Mouse (Mus musculus) embryonic facial prominence, embryonic 11.5 days (tissue): ENCODE measurements around the gene Cdk2. TPM values are rescaled to one million over a fixed set of nuclear protein-coding genes. Genes with fewer than 3 reads are reported as not detected.
A peak's percentile ranks its signal among the peaks of the same experiment; 100 is the strongest.

Source experiments
- ATAC-seq: fragments of 200-750 bp; cut with Nextera tagmentation; replicated peaks from 2 replicates; pipeline ENCODE4 v1.8.0; 2017; ENCODE audit warnings: low read depth; ENCODE audit not compliant: insufficient number of reproducible peaks, low FRiP score, low TSS enrichment
- DNase-seq: peaks from one replicate; pipeline ENCODE4 v3.0.0-alpha.2; 2015; ENCODE audit warnings: low spot score
- H3K27ac ChIP-seq: fragments of 300-500 bp; sonication (generic); replicated peaks from 2 replicates; pipeline ENCODE4 v1.5.1; 2014; ENCODE audit warnings: mild to moderate bottlenecking, low read depth, low read length, control low read depth
- H3K27me3 ChIP-seq: fragments of 300-500 bp; sonication (generic); 2 replicates; pipeline ENCODE4 v1.6.1; 2014; ENCODE audit warnings: mild to moderate bottlenecking, low read length, moderate library complexity, mixed read lengths; ENCODE audit not compliant: control insufficient read depth, insufficient read depth
- H3K36me3 ChIP-seq: fragments of 300-500 bp; sonication (generic); replicated peaks from 2 replicates; pipeline ENCODE4 v1.6.1; 2014; ENCODE audit warnings: low read depth, mild to moderate bottlenecking, low read length, moderate library complexity, mixed read lengths; ENCODE audit not compliant: control insufficient read depth, insufficient read depth
- H3K4me1 ChIP-seq: fragments of 300-500 bp; sonication (generic); 2 replicates; pipeline ENCODE4 v1.6.1; 2014; ENCODE audit warnings: low read length, mixed read lengths; ENCODE audit not compliant: control insufficient read depth, insufficient read depth
- H3K4me2 ChIP-seq: fragments of 300-500 bp; sonication (generic); 2 replicates; pipeline ENCODE4 v1.6.1; 2014; ENCODE audit warnings: low read depth, mild to moderate bottlenecking, control low read depth, low read length, moderate library complexity
- H3K4me3 ChIP-seq: fragments of 300-500 bp; sonication (generic); 2 replicates; pipeline ENCODE4 v1.5.1; 2014; ENCODE audit warnings: low read depth, low read length, control low read depth
- H3K9ac ChIP-seq: fragments of 300-500 bp; sonication (generic); replicated peaks from 2 replicates; pipeline ENCODE4 v1.6.1; 2014; ENCODE audit warnings: mild to moderate bottlenecking, control low read depth, low read length
- H3K9me3 ChIP-seq: fragments of 300-500 bp; sonication (generic); replicated peaks from 2 replicates; pipeline ENCODE4 v1.6.1; 2016; ENCODE audit warnings: mild to moderate bottlenecking, low read length, inconsistent platforms, mixed read lengths; ENCODE audit not compliant: control insufficient read depth
- WGBS: fragments of 180-500 bp; shearing (Covaris S2); extraction: QIAGEN DNeasy Blood & Tissue Kit; methylation state at CpG from one replicate; pipeline ENCODE4 v1.1.7; 2014; 5-methylcytosine and 5-hydroxymethylcytosine counted together
- polyA plus RNA-seq: library from polyadenylated mRNA; unstranded; fragments of >200 nt; fragmentation: Nextera tagmentation; extraction: Ambion mirVana; gene quantifications from 2 replicates; pipeline ENCODE4 v1.2.1, GENCODE M21; 2014

The Cdk2 gene
- polyA plus RNA-seq, 1 experiment from 2014 or later, result 146 TPM

GRCm38 (mm10) chr10:128744211-128744610, 39.4 kb upstream of the Cdk2 start:
- 11% methylated on average over 8 of the region's 8 CpGs for WGBS
- H3K4me2 ChIP-seq, result peak overlapping the region; percentile 96
- DNase-seq (no peak), ATAC-seq (no peak)
- H3K36me3 ChIP-seq, result no peaks in the 10 kb centered on the region
- peak overlapping the region; percentile 63 for H3K4me3 ChIP-seq
- peaks cover 6% of the 10 kb centered on the region for H3K27me3 ChIP-seq
- H3K9ac ChIP-seq, result peak overlapping the region; percentile 75
- H3K4me1 ChIP-seq, result peaks cover 4% of the 10 kb centered on the region; the same call in 1 of the 2 replicates
- no peaks in the 10 kb centered on the region for H3K9me3 ChIP-seq
- no peak overlapping the region for H3K27ac ChIP-seq

DNA sequence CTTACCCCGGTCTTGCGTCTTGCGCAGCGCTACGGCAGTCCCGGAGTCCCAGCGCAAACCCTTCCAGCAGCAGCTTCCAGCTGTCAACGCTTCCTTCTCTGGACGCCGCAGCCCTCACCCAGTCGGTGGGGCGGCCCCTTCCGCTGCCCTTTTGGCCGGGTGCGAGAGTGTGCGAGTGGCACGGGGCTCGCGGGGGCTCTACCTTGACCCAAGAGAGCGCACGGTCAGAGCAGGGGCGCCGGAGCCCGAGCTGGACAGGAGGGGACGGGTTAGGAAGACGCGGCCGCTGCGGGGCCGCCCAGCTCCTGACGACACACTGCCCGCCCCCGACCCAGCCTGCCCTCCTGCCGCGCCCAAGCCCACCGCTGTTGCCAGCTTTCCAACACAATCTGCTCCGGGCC, 39.0 kb upstream of the Cdk2 start:
- H3K27me3 ChIP-seq, result peaks cover 6% of the 10 kb centered on the region
- peak; percentile 64 for DNase-seq
- H3K4me3 ChIP-seq, result peak overlapping the region; percentile 63
- no peak overlapping the region for H3K27ac ChIP-seq
- H3K4me1 ChIP-seq, result peaks cover 4% of the 10 kb centered on the region; the same call in 1 of the 2 replicates
- peak overlapping the region; percentile 96 for H3K4me2 ChIP-seq
- peak overlapping the region; percentile 75 for H3K9ac ChIP-seq
- peak; percentile 51 for ATAC-seq
- whole genome bisulfite sequencing, result under 1% methylated on average over 36 of the region's 37 CpGs
- H3K36me3 ChIP-seq, result no peaks in the 10 kb centered on the region
- H3K9me3 ChIP-seq, result no peaks in the 10 kb centered on the region

DNA sequence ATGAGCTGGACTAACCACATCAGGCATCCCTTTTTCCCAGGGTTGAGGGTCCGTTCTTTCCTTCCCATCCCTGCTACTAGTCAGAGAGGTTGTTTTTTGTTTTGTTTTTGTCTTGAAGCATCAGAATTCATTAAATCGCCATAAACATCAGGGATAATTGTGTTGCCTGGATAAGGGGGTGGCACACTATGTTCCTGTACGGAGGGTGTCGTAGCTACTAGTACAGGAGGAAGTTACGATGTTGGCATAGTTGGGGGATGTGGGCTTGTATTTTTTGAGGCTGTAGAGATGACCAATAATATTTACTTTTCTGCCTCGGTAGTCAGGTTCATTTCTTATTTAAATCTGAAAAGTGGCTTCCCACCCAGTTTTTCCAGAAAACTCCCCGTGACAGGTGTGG, 38.4 kb upstream of the Cdk2 start:
- peaks cover 4% of the 10 kb centered on the region; the same call in 1 of the 2 replicates for H3K4me1 ChIP-seq
- peak overlapping the region; percentile 63 for H3K4me3 ChIP-seq
- H3K36me3 ChIP-seq, result no peaks in the 10 kb centered on the region
- no peak overlapping the region for H3K9ac ChIP-seq
- H3K27me3 ChIP-seq, result peaks cover 6% of the 10 kb centered on the region
- WGBS, result 9% methylated on average over 7 of the region's 7 CpGs
- H3K27ac ChIP-seq, result no peak overlapping the region
- ATAC-seq, result no peak
- no peaks in the 10 kb centered on the region for H3K9me3 ChIP-seq
- peak overlapping the region; percentile 96 for H3K4me2 ChIP-seq
- DNase-seq, result no peak

DNA sequence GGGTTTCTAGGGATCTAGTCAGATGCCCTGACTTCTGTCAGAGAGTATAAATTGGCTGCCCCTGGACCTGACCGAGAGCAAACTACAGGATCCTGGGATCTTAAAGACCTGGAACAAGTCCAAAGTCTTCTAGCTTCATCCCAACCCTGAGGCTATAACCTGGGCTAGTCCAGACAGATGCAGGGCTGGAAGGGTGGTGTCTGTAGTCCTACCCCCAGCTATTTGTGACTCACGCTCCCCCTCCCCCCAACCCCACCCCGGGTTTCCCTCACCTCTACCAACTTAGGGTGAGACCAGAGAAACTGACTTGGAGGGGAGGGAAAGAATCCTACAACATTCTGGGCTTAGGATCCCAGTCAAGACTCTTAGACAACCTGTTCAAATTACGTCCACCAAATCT, 37.8 kb upstream of the Cdk2 start:
- H3K4me3 ChIP-seq, result no peak overlapping the region
- ATAC-seq (no peak), DNase-seq (no peak)
- H3K9ac ChIP-seq, result no peak overlapping the region
- no peaks in the 10 kb centered on the region for H3K9me3 ChIP-seq
- H3K4me2 ChIP-seq, result no peak overlapping the region
- WGBS, result 37% methylated on average over 4 of the region's 4 CpGs
- no peaks in the 10 kb centered on the region for H3K36me3 ChIP-seq
- no peak overlapping the region for H3K27ac ChIP-seq
- H3K4me1 ChIP-seq, result peaks cover 4% of the 10 kb centered on the region; the same call in 1 of the 2 replicates
- peaks cover 6% of the 10 kb centered on the region for H3K27me3 ChIP-seq

DNA sequence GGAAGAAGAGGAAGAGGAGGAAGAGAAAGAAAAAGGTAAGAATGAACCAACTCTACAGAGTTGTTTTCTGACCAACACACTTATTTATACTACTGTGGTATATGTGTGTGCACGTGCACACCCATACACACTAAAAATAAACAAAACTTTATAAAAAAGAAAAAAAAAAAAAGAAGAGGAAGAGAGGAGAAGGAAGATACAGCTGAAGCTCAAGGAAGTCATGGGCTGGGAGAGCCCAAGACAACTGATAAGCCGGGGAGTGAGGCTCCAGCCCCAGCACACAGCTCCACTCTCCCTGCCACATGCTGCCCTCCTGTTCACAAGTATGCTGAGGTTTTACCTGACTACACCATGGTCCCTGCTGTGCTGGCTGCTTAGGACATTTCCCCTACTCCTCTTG, 35.5 kb upstream of the Cdk2 start:
- Histone ChIP-seq H3K9me3 (no peaks in the 10 kb centered on the region), H3K4me2 (no peak overlapping the region), H3K36me3 (no peaks in the 10 kb centered on the region), H3K4me1 (peaks cover 4% of the 10 kb centered on the region; the same call in 1 of the 2 replicates), H3K9ac (no peak overlapping the region), H3K4me3 (no peak overlapping the region), H3K27me3 (peaks cover 6% of the 10 kb centered on the region), H3K27ac (no peak overlapping the region)
- 67% methylated on average over 2 of the region's 2 CpGs for WGBS
- ATAC-seq, result no peak
- no peak for DNase-seq

- peak overlapping the region; percentile 10; the same call in 1 of the 2 replicates for H3K4me3 ChIP-seq
- peak; percentile 45 for DNase-seq
Observed at GRCm38 (mm10) chr10:128737435-128737834, 32.6 kb upstream of the Cdk2 start.

DNA sequence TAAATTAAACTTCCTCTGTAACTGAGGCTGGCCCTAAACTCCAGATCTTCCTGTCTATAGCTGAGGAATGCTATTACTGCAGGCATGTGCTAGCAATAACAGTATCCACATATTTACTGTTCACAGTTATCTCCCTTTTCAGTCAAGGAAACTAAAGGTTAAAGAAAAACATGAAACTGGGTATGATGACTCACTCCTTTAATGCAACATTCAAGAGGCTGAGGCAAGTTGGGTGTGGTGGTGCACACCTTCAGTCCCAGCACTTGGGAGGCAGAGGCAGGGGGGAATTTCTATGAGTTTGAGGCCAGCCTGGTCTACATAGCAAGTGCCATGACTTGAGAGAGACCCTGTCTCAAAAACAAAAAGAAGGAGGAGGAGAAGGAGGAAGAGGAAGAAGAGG, 27.2 kb upstream of the Cdk2 start:
- Histone ChIP-seq H3K9ac (no peak overlapping the region), H3K4me3 (no peak overlapping the region), H3K4me2 (no peak overlapping the region), H3K36me3 (no peaks in the 10 kb centered on the region), H3K9me3 (no peaks in the 10 kb centered on the region), H3K27ac (no peak overlapping the region), H3K27me3 (no peaks in the 10 kb centered on the region), H3K4me1 (no peaks in the 10 kb centered on the region)
- no peak for DNase-seq
- ATAC-seq, result no peak

More at GRCm38 (mm10) chr10:128737435-128737834, 32.6 kb upstream of the Cdk2 start:
- H3K4me1 ChIP-seq, result no peaks in the 10 kb centered on the region
- H3K9ac ChIP-seq, result peak overlapping the region; percentile 44; the same call in 1 of the 2 replicates
- no peak overlapping the region for H3K27ac ChIP-seq
- 2% methylated on average over 15 of the region's 15 CpGs for WGBS
- H3K27me3 ChIP-seq, result peaks cover 2% of the 10 kb centered on the region
- no peaks in the 10 kb centered on the region for H3K36me3 ChIP-seq
- H3K4me2 ChIP-seq, result peak overlapping the region; percentile 43
- no peaks in the 10 kb centered on the region for H3K9me3 ChIP-seq
- ATAC-seq, result peak; percentile 61; the same call in 1 of the 2 replicates

DNA sequence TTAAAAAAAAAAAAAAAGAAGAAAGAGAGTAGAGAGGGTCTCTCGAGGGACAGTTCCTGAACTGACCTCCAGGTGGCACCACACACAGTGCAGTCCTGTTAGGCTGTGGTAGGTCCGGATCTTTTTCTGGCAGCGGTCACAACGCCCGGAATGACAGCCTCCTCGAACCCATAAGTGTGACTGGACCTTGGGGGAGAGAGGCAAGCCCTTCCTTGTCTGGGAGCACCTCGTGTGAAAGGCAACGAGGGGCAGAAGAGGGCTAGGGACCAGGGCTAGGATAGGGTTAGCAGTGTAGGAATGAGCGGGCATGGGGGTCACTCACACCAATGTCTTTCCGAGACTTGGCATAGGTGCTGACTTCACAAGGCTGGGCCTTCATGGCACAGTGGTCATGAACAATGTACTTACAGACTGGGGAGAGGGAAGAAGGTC, 26.2 kb upstream of the Cdk2 start:
- Histone ChIP-seq H3K4me3 (no peak overlapping the region), H3K9ac (no peak overlapping the region), H3K36me3 (no peaks in the 10 kb centered on the region), H3K4me2 (no peak overlapping the region), H3K4me1 (no peaks in the 10 kb centered on the region), H3K27ac (no peak overlapping the region), H3K27me3 (no peaks in the 10 kb centered on the region), H3K9me3 (no peaks in the 10 kb centered on the region)
- WGBS, result 22% methylated on average over 10 of the region's 10 CpGs
- DNase-seq (peak; percentile 81), ATAC-seq (peak; percentile 72)
